Mouse (Mus musculus): ENCODE measurements around the gene Zfp747.
"Not testable (repeated sequence)": the region's sequence is repeated elsewhere in the genome, so short reads cannot be mapped to it uniquely, and the experiment has no call there.

Zfp747 gene

GRCm38 (mm10) chr7:127371213-127371612 lies 4.6 kb downstream of the Zfp747 start:
- no peak for DNase-seq (ENCODE audit: low read depth)

DNA sequence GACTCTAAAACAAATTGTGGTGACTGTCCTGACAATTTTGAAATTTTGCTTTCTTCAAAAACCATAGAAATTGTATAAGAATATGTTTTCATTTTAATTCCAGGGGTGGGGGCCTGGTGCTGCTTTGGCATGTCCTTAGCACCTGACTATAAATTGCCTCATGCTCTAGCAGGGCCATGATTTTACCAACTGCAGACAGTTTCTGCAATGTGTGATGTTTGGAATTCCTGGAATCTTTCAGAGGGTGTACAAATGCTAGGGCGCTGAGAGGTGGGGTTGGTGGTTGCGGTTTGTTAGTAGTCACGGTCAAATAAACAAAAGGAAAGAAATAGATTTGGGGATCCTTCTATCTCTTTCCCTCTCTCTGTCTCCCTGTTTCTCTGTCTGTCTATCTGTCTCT lies 9.6 kb downstream of the Zfp747 start:
- DNase-seq (ENCODE audit: low read depth): no peak

DNA sequence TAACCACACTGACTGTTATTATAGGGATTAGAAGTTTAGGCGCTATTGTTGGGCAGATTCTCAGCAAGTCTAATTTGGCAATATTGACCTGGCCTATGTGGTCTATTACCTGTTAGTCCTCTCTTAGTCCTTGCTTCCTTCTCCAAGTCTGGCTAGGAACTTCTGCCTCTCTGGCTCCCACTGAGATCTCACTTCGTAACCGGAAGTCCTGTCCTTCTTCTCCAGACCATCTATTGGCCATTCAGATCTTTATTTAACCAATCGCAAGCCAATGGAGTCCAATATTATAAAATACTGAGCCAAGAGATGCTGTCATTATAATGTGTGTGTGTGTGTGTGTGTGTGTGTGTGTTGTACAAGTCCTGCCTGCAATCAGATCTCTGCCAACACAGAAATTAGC lies 11.7 kb downstream of the Zfp747 start:
- no peak for DNase-seq (ENCODE audit: low read depth)

- no peak for DNase-seq (ENCODE audit: low read depth)
Observed at GRCm38 (mm10) chr7:127363475-127363921, 12.4 kb downstream of the Zfp747 start.

DNA sequence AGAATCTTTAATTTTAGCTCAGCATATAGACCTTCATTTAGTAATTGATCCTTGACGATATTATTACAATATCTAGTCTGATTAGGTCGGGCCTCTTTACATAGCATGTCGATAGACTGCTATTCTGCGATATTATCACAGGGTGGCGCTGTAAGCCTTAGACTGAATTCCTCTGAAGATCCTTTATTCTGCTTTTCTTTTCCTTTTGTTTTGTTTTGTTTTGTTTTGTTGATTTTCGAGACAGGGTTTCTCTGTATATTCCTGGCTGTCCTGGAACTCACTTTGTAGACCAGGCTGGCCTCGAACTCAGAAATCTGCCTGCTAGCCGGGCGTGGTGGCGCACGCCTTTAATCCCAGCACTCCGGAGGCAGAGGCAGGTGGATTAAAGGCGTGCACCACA lies 13.4 kb downstream of the Zfp747 start:
- peak; percentile 82 for DNase-seq (ENCODE audit: low read depth)

DNA sequence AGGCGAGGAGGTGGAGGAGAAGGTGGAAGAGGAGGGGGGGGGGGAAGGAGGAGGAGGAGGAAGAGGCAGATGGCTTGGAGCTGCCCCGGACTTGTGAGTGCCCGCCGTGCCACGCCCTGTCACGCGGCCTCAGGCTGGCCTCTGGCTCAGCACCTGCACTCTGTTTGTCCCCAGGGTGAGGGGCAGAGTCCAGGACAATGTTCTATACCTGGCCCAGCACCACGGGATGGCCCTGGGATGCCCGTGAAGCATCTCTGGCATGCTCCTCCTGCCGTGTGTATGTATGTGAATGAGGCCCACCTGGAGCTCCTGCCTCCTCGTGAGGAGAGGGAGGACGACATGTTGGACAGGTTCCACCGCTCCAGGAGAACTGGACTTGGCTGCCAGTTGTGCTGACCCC lies 14.4 kb downstream of the Zfp747 start:
- no peak for DNase-seq (ENCODE audit: low read depth)

GRCm38 (mm10) chr7:127360265-127360664 lies 15.6 kb downstream of the Zfp747 start:
- no peak for DNase-seq (ENCODE audit: low read depth)

DNA sequence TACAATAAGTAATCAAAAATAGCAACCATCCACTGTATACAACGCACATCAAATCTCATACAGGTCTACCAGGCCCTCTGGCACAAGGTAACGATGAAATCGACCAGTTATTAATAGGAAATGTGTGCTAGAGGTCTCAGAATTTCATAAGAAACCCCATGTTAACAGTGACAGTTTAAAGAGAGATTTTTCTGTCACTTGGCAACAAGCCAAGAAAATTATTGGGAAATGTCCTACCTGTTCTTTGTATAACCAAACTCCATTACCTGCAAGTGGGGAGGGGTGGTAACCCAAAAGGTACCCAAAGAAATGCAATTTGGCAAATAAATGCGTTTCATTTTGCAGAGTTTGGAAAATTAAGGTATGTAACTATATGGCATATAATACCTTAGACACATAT lies 17.4 kb downstream of the Zfp747 start:
- no peak for DNase-seq (ENCODE audit: low read depth)

DNA sequence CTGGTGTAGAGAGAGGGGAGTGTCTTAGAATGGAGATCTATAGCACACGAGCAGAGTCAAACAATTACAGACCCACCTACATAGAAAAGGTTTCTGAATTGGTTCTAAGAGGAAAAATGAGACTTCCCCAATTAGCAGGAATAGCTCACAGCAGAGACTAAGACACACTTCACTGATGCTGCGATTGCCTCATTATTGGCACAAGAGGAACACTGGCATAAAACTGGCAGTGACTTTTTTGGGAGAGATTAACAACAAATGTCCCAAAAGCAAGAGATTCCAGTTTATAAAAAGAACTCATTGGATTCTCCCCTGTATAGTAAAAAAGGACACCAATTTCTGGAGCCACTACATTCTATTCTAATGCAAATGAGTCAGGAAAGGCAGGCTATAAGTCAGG lies 18.0 kb downstream of the Zfp747 start:
- no peak for DNase-seq (ENCODE audit: low read depth)

GRCm38 (mm10) chr7:127355796-127356195 lies 20.1 kb downstream of the Zfp747 start:
- DNase-seq (ENCODE audit: low read depth): no peak

DNA sequence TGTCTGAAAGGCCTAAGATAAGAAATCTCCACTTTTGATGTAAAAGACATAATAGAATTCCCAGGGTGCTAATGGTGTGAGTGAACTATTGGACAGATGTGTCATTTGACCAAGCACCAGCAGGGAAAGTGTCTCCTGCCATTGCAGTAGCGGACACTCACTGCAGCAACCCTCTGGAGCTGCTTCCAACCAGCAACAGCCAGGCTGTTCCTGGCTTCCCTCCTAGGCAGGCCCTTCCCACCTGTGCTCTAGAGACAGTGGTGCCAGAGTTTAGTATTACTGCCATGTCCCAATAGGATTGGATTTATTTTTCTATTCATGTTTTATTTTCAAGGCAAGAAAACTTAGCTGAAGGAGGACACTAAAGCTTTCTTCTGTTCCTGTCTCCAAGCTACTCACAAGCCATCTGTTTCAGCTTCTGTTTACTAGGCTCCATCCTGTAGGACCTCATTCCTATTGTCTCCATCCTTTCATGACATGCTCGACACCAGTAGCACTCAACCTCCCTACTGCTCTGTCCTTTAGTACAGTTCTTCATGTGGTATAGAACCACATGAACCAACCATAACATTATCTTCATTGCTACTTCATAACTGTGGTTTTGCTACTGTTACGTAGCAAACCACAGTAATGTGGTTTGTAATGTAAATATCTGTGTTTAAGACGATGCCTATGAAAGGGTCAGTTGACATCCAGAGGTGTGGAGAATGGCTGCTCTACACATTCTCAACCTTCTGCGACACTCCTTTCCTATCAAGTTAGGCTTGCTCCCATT lies 24.4 kb downstream of the Zfp747 start:
- no peak for DNase-seq (ENCODE audit: low read depth)

GRCm38 (mm10) chr7:127346676-127347075 lies 29.2 kb downstream of the Zfp747 start:
- DNase-seq (ENCODE audit: low read depth): no peak

- peak; percentile 86 for DNase-seq (ENCODE audit: low read depth)
Observed at GRCm38 (mm10) chr7:127345512-127346325, 30.1 kb downstream of the Zfp747 start, which contains the start of gene Zfp768. Zfp768 (minus strand) TSS chr7:127345589.

- DNase-seq (ENCODE audit: low read depth): no peak
Observed at GRCm38 (mm10) chr7:127345092-127345491, 30.8 kb downstream of the Zfp747 start.

- no peak for DNase-seq (ENCODE audit: low read depth)
Observed at GRCm38 (mm10) chr7:127344371-127344770, 31.5 kb downstream of the Zfp747 start.

DNA sequence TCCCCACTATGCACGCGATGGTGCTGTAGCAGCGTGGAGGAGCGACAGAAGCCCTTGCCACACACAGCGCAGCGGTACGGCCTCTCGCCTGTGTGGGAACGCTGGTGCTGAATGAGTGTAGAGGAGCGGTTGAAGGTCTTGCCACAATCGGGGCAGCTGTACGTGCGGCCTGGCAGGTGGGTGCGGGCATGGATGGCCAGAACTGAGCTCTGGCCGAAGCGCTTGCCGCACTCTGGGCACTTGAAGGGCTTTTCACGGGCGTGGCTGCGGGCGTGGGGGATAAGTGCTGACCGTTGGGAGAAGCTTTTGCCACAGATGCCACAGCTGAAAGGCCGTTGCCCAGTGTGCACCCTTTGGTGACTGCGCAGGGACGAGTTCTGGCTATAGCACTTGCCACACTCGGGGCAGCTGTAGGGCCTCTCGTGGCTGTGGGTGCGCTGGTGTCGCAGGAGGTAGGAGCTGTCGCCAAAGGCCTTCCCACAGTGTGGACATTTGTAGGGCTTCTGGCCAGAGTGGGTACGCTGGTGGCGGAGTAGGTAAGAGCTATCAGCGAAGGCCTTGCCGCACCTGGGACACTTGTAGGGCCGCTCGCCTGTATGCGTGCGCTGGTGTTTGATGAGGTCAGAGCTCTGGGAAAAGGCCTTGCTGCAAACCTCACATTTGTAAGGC lies 32.4 kb downstream of the Zfp747 start:
- DNase-seq (ENCODE audit: low read depth): no peak

GRCm38 (mm10) chr7:127342888-127343287 lies 33.0 kb downstream of the Zfp747 start:
- no peak for DNase-seq (ENCODE audit: low read depth)

GRCm38 (mm10) chr7:127342332-127342731 lies 33.5 kb downstream of the Zfp747 start:
- peak; percentile 71 for DNase-seq (ENCODE audit: low read depth)

- DNase-seq (ENCODE audit: low read depth): not testable (repeated sequence)
Observed at GRCm38 (mm10) chr7:127341861-127342260, 34.0 kb downstream of the Zfp747 start.

- DNase-seq (ENCODE audit: low read depth): no peak
Observed at GRCm38 (mm10) chr7:127341356-127341755, 34.5 kb downstream of the Zfp747 start.

DNA sequence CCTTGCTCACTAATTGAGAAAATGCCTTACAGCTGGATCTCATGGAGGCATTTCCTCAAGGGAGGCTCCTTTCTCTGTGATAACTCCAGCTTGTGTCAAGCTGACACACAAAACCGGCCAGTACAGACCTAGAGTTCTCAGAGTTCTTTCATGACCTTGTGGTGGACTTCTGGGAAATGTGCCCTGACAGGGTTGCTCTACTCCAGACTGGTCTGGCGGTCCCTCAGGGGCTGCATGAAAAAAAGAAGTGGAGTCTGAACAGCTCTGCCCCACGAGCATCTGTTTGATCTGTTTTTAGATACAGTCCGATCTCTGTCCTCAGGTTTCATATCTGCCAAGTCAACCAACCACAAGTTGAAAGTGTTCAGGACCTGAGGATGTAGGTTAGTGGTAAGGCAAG lies 38.2 kb downstream of the Zfp747 start:
- DNase-seq (ENCODE audit: low read depth): no peak

DNA sequence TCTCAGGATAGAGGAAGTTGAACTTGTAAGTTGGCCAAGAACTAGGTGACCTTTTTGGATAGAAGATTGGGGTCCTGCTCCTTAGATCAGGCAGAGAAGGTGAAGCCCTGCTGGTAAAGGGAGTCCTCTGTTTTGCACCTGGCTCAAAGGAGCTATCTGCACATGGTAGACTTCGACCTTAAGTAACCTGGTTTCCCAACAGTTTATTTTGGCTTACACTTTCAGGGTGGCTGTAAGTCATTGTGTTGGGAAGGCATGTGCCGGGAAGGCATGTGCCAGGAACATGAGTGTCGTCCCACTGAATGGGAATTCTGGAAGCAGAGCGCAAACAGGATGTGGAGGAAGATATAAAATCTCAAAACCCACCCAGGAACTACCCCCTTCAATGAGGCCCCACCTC lies 40.2 kb downstream of the Zfp747 start:
- no peak for DNase-seq (ENCODE audit: low read depth)

DNA sequence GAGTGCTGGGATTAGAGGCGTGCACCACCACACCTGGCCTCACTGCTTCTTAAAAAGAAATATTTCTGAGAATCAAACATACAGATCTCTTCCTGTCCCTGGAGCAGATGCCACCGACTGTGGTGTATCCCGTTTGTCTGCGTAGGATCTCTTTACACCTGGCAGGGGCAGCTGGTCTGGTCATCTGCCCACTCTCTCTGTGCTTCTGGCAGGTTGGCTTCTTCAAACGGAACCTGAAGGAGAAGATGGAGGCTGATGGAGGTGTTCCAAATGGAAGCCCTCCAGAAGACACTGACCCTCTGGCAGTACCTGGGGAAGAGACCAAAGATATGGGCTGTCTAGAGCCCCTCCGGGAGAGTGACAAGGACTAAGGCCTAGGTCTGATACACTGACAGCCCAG lies 42.6 kb downstream of the Zfp747 start:
- no peak for DNase-seq (ENCODE audit: low read depth)

Data from naive thymus-derived CD4-positive, alpha-beta T cell, adult 2 months (primary cell).